Mouse (Mus musculus): ENCODE results near the gene Slc15a2.

GRCm38 (mm10) chr16:36820747-36821146 is 36.0 kb upstream of the Slc15a2 start:
- TF ChIP-seq GATA1 (IDR thresholded peaks at IDR 0.05; ENCODE audit: borderline replicate concordance, low read length) (no peak), FLI1 (IDR thresholded peaks at IDR 0.05; ENCODE audit: low read length) (no peak)
